Mouse (Mus musculus) liver, embryonic 15.5 days (tissue): ENCODE results near the gene Klk9. TPM values are rescaled to one million over a fixed set of nuclear protein-coding genes. Genes with fewer than 3 reads are reported as not detected.

Experiments
- ATAC-seq: fragments of 200-750 bp; cut with Nextera tagmentation; 2 replicates; pipeline ENCODE4 v1.8.0; 2017; ENCODE audit warnings: moderate number of reproducible peaks, mild to moderate bottlenecking, moderate library complexity; ENCODE audit not compliant: insufficient read depth
- H3K27ac ChIP-seq: fragments of 300-500 bp; sonication (generic); replicated peaks from 2 replicates; pipeline ENCODE4 v1.5.1; 2015; ENCODE audit warnings: mild to moderate bottlenecking, inconsistent platforms
- H3K27me3 ChIP-seq: fragments of 300-500 bp; sonication (generic); 2 replicates; pipeline ENCODE4 v1.6.1; 2015; ENCODE audit warnings: mild to moderate bottlenecking, inconsistent platforms
- H3K36me3 ChIP-seq: fragments of 300-500 bp; sonication (generic); replicated peaks from 2 replicates; pipeline ENCODE4 v1.6.1; 2015; ENCODE audit warnings: moderate library complexity, mild to moderate bottlenecking, inconsistent platforms
- H3K4me1 ChIP-seq: fragments of 300-500 bp; sonication (generic); replicated peaks from 2 replicates; pipeline ENCODE4 v1.6.1; 2015; ENCODE audit warnings: inconsistent platforms
- H3K4me2 ChIP-seq: fragments of 300-500 bp; sonication (generic); 2 replicates; pipeline ENCODE4 v1.6.1; 2015; ENCODE audit warnings: moderate library complexity, mild to moderate bottlenecking, inconsistent platforms
- H3K4me3 ChIP-seq: fragments of 300-500 bp; sonication (generic); replicated peaks from 2 replicates; pipeline ENCODE4 v1.5.1; 2015; ENCODE audit warnings: mild to moderate bottlenecking, inconsistent platforms
- H3K9ac ChIP-seq: fragments of 300-500 bp; sonication (generic); 2 replicates; pipeline ENCODE4 v1.6.1; 2015; ENCODE audit warnings: moderate library complexity, mild to moderate bottlenecking, inconsistent platforms
- H3K9me3 ChIP-seq: fragments of 300-500 bp; sonication (generic); replicated peaks from 2 replicates; pipeline ENCODE4 v1.6.1; 2016; ENCODE audit warnings: inconsistent platforms
- WGBS: fragments of 180-500 bp; shearing (Covaris S2); methylation state at CpG from one replicate; pipeline ENCODE4 v1.1.7; 2015; ENCODE audit warnings: mixed read lengths; ENCODE audit not compliant: insufficient replicate concordance; 5-methylcytosine and 5-hydroxymethylcytosine counted together
- polyA plus RNA-seq: library from polyadenylated mRNA; unstranded; fragments of >200 nt; fragmentation: Nextera tagmentation; extraction: Ambion mirVana; gene quantifications from 2 replicates; pipeline ENCODE4 v1.2.1, GENCODE M21; 2015

Gene Klk9
- polyA plus RNA-seq, 1 experiment from 2014 or later: not detected

GRCm38 (mm10) chr7:43829006-43829405, 37.3 kb downstream of the Klk9 start:
- Histone ChIP-seq H3K9me3 (no peaks in the 10 kb centered on the region), H3K4me1 (no peaks in the 10 kb centered on the region), H3K27ac (no peak overlapping the region), H3K4me2 (no peak overlapping the region), H3K4me3 (no peak overlapping the region), H3K9ac (no peak overlapping the region), H3K27me3 (no peaks in the 10 kb centered on the region), H3K36me3 (no peaks in the 10 kb centered on the region)
- no peak for ATAC-seq
- WGBS: 68% methylated on average over 8 of the region's 8 CpGs

- H3K9me3 ChIP-seq: no peaks in the 10 kb centered on the region
- no peaks in the 10 kb centered on the region for H3K27me3 ChIP-seq
- 36% methylated on average over 3 of the region's 3 CpGs for WGBS
- no peak within 1 kb of the TSS for H3K27ac ChIP-seq
- H3K4me3 ChIP-seq: no peak within 1 kb of the TSS
- H3K4me2 ChIP-seq: no peak within 1 kb of the TSS
- H3K9ac ChIP-seq: no peak within 1 kb of the TSS
- no peak for ATAC-seq
- no peaks in the 10 kb centered on the region for H3K36me3 ChIP-seq
- H3K4me1 ChIP-seq: no peaks in the 10 kb centered on the region
These were observed 50.0 kb downstream of the Klk9 start, which contains the start of gene Klk5 for GRCm38 (mm10) chr7:43841701-43842100. TSS of gene Klk5 (plus strand) at chr7:43841971.

- no peak overlapping the region for H3K4me3 ChIP-seq
- no peaks in the 10 kb centered on the region for H3K27me3 ChIP-seq
- 77% methylated on average over 4 of the region's 4 CpGs for WGBS
- no peak overlapping the region for H3K9ac ChIP-seq
- H3K9me3 ChIP-seq: no peaks in the 10 kb centered on the region
- no peaks in the 10 kb centered on the region for H3K36me3 ChIP-seq
- H3K4me2 ChIP-seq: no peak overlapping the region
- ATAC-seq: no peak
- no peaks in the 10 kb centered on the region for H3K4me1 ChIP-seq
- H3K27ac ChIP-seq: no peak overlapping the region
These were observed 52.1 kb downstream of the Klk9 start for GRCm38 (mm10) chr7:43843801-43844200.

Other genes starting within 250 kb of the Klk9 start
- gene Cd33, start 247.5 kb upstream of the Klk9 start, polyA plus RNA-seq: 3.0 and 3.6 TPM in 2 replicates
- 0.18 and 0.22 TPM in 2 replicates for gene Zfp658, start 229.6 kb upstream of the Klk9 start, polyA plus RNA-seq
- gene Zfp719, start 212.3 kb upstream of the Klk9 start, polyA plus RNA-seq: 2.0 and 2.2 TPM in 2 replicates
- not detected in 2 replicates for gene Zfp819, start 184.7 kb upstream of the Klk9 start, polyA plus RNA-seq
- 0.05 TPM in 1 of 2 replicates, not detected in the other for gene Ceacam18, start 157.2 kb upstream of the Klk9 start, polyA plus RNA-seq
- 4.2 and 5.1 TPM in 2 replicates for gene Siglece, start 131.7 kb upstream of the Klk9 start, polyA plus RNA-seq
- 4.1 and 5.3 TPM in 2 replicates for gene Ctu1, start 119.9 kb upstream of the Klk9 start, polyA plus RNA-seq
- gene Klk14, start 101.5 kb upstream of the Klk9 start, polyA plus RNA-seq: not detected in 2 replicates
- gene Klk13, start 79.3 kb upstream of the Klk9 start, polyA plus RNA-seq: not detected in 2 replicates
- not detected in 2 replicates for gene Klk12, start 23.0 kb upstream of the Klk9 start, polyA plus RNA-seq
- not detected in 2 replicates for gene Klk11, start 17.3 kb upstream of the Klk9 start, polyA plus RNA-seq
- 0.06 and 0.10 TPM in 2 replicates for gene Klk10, start 10.9 kb upstream of the Klk9 start, polyA plus RNA-seq
- gene Klk8, start 5.7 kb downstream of the Klk9 start, polyA plus RNA-seq: 5.1 and 5.4 TPM in 2 replicates
- gene Klk7, start 19.4 kb downstream of the Klk9 start, polyA plus RNA-seq: not detected in 2 replicates
- gene Klk6, start 32.6 kb downstream of the Klk9 start, polyA plus RNA-seq: not detected in 2 replicates
- not detected in 2 replicates for gene Klk5, start 50.1 kb downstream of the Klk9 start, polyA plus RNA-seq
- gene Klk4, start 89.3 kb downstream of the Klk9 start, polyA plus RNA-seq: not detected in 2 replicates
- not detected in 2 replicates for gene Klk15, start 141.8 kb downstream of the Klk9 start, polyA plus RNA-seq
- not detected in 2 replicates for gene Klk1b8, start 158.8 kb downstream of the Klk9 start, polyA plus RNA-seq
- gene Klk1b1, start 174.9 kb downstream of the Klk9 start, polyA plus RNA-seq: not detected in 2 replicates
- gene Klk1b9, start 184.2 kb downstream of the Klk9 start, polyA plus RNA-seq: not detected in 2 replicates
- gene Klk1b11, start 204.0 kb downstream of the Klk9 start, polyA plus RNA-seq: not detected in 2 replicates
- gene Klk1b26, start 220.3 kb downstream of the Klk9 start, polyA plus RNA-seq: 0.12 and 0.14 TPM in 2 replicates